Mouse (Mus musculus) cerebellum, adult 2 months (tissue): ENCODE results near the gene Cep135. TPM values are rescaled to one million over a fixed set of nuclear protein-coding genes. Genes with fewer than 3 reads are reported as not detected.
A peak's percentile ranks its signal among the peaks of the same experiment; 100 is the strongest.

Experiments used
- DNase-seq, 2 experiments: peaks; one replicate each; pipeline ENCODE4 v3.0.0; 2021
- H3K27ac ChIP-seq: fragments of 200-500 bp; 2 replicates; pipeline ENCODE4 v1.5.1; 2012; ENCODE audit warnings: low read length, control low read depth, inconsistent platforms; ENCODE audit not compliant: insufficient read depth
- H3K27me3 ChIP-seq: fragments of 200-500 bp; 2 replicates; pipeline ENCODE4 v1.6.1; 2012; ENCODE audit warnings: inconsistent platforms, mild to moderate bottlenecking, low read length, moderate library complexity; ENCODE audit not compliant: control insufficient read depth, insufficient read depth
- H3K4me1 ChIP-seq: fragments of 200-500 bp; 2 replicates; pipeline ENCODE4 v1.6.1; 2011; ENCODE audit warnings: low read length; ENCODE audit not compliant: control insufficient read depth, insufficient read depth
- H3K4me3 ChIP-seq: fragments of 200-500 bp; replicated peaks from 2 replicates; pipeline ENCODE3; 2011; ENCODE audit warnings: mild to moderate bottlenecking, low read depth, low read length, control low read depth; ENCODE audit not compliant: insufficient read depth
- CTCF ChIP-seq: fragments of 200-500 bp; IDR thresholded peaks from 2 replicates; pipeline ENCODE4 v1.5.1; 2011; ENCODE audit warnings: low read depth, mild to moderate bottlenecking, control low read depth, low read length, moderate library complexity, borderline replicate concordance; ENCODE audit not compliant: insufficient read depth
- POLR2A ChIP-seq: fragments of 200-500 bp; IDR thresholded peaks from 2 replicates; pipeline ENCODE4 v1.6.1; 2011; ENCODE audit warnings: low read length, control low read depth, borderline replicate concordance; ENCODE audit not compliant: insufficient read depth
- WGBS: fragments of 180-500 bp; shearing (Covaris S2); methylation state at CpG from one replicate; pipeline ENCODE4 v1.1.7; 2018; 5-methylcytosine and 5-hydroxymethylcytosine counted together
- polyA plus RNA-seq: library from polyadenylated mRNA; depleted of rRNA; stranded (reverse); fragments of >200 nt; gene quantifications from 2 replicates; pipeline ENCODE4 v1.2.3, GENCODE M21; 2012; rRNA removed

The Cep135 gene
- polyA plus RNA-seq, result 6.9 and 7.1 TPM in 2 replicates

GRCm38 (mm10) chr5:76588551-76589283, at the start of gene Cep135:
Gene Cep135 (plus strand): TSS chr5:76588698.
- DNase-seq, result peak; percentile 90 to 91

DNA sequence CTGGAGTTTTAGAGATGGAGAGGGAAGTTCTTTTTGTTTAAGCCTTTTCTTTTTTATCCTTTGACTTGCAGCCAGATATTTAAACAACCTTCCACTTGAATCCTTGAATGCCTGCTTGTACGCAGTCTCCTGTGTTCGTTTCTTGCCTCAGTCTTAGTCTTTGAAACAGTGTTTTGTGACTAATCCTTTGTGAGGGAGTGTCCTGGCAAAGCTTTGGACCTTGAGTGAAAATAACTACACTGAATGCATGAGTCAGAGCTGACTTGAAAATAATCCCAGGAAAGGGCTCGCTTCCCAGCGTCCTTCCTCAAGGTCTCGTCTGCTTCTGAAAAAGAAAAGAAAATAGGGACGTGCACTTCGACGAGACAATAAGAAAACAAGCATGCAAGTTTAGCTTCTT, 48.3 kb upstream of the Cep135 start:
- 84% methylated on average over 8 of the region's 8 CpGs for WGBS
- H3K4me1 ChIP-seq, result no peaks in the 10 kb centered on the region
- no peak for DNase-seq
- no peak overlapping the region for H3K27ac ChIP-seq
- H3K4me3 ChIP-seq, result no peak overlapping the region
- TF ChIP-seq CTCF (no peak), POLR2A (no peak)
- H3K27me3 ChIP-seq, result no peaks in the 10 kb centered on the region

More at GRCm38 (mm10) chr5:76588551-76589283, at the start of gene Cep135:
- TF ChIP-seq POLR2A (0 out of 2 replicates have a peak, but pooled peaks have one; percentile 25), CTCF (peak; percentile 68)
- WGBS, result under 1% methylated on average over 92 of the region's 92 CpGs
- Histone ChIP-seq H3K4me3 (peak within 1 kb of the TSS; percentile 63), H3K4me1 (no peaks in the 10 kb centered on the region), H3K27ac (peak within 1 kb of the TSS; percentile 14; the same call in 1 of the 2 replicates), H3K27me3 (no peaks in the 10 kb centered on the region)

GRCm38 (mm10) chr5:76540842-76541241, 47.7 kb upstream of the Cep135 start:
- Histone ChIP-seq H3K27ac (no peak overlapping the region), H3K4me3 (no peak overlapping the region), H3K27me3 (no peaks in the 10 kb centered on the region), H3K4me1 (no peaks in the 10 kb centered on the region)
- no peak for DNase-seq
- TF ChIP-seq CTCF, result no peak
- TF ChIP-seq POLR2A, result no peak

GRCm38 (mm10) chr5:76543200-76543599, 45.3 kb upstream of the Cep135 start:
- H3K27me3 ChIP-seq, result no peaks in the 10 kb centered on the region
- TF ChIP-seq CTCF (no peak), POLR2A (no peak)
- H3K4me3 ChIP-seq, result no peak overlapping the region
- H3K4me1 ChIP-seq, result no peaks in the 10 kb centered on the region
- DNase-seq, result no peak
- 92% methylated on average over 8 of the region's 8 CpGs for WGBS
- H3K27ac ChIP-seq, result no peak overlapping the region

GRCm38 (mm10) chr5:76550426-76550825, 38.1 kb upstream of the Cep135 start:
- Histone ChIP-seq H3K4me1 (no peaks in the 10 kb centered on the region), H3K27ac (no peak overlapping the region), H3K4me3 (no peak overlapping the region), H3K27me3 (no peaks in the 10 kb centered on the region)
- no peak for TF ChIP-seq POLR2A
- no peak for TF ChIP-seq CTCF
- 92% methylated on average over 8 of the region's 8 CpGs for WGBS
- no peak for DNase-seq

- Histone ChIP-seq H3K27me3 (no peaks in the 10 kb centered on the region), H3K4me3 (no peak overlapping the region), H3K4me1 (no peaks in the 10 kb centered on the region), H3K27ac (no peak overlapping the region)
- TF ChIP-seq POLR2A, result no peak
- peak; percentile 85 for TF ChIP-seq CTCF
- 28% methylated on average over 3 of the region's 3 CpGs for WGBS
- DNase-seq, result no peak
Measured at GRCm38 (mm10) chr5:76565321-76565720, 23.2 kb upstream of the Cep135 start.

DNA sequence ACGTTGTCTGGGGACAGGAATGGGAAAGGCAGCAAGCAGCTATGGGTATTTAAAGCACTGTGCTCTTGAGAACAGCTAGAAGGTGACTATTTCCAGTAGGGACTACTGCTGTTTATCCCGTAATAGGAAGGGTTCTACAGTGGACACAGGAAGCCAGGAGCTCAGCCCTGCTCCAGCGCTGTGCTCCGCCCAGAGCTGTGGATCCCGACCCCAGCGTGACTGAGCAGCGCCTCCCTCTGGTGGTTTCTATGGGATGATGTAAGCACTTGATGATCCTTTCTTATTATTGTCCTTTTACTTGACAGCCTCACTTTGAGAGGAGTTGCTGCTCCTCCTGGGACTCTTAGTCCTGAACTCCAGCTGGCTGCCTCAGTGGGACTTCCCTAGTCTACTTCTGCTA, 14.2 kb upstream of the Cep135 start:
- no peak for TF ChIP-seq POLR2A
- no peak for TF ChIP-seq CTCF
- Histone ChIP-seq H3K4me1 (no peaks in the 10 kb centered on the region), H3K4me3 (no peak overlapping the region), H3K27ac (no peak overlapping the region), H3K27me3 (no peaks in the 10 kb centered on the region)
- no peak for DNase-seq
- WGBS, result 76% methylated on average over 7 of the region's 7 CpGs

DNA sequence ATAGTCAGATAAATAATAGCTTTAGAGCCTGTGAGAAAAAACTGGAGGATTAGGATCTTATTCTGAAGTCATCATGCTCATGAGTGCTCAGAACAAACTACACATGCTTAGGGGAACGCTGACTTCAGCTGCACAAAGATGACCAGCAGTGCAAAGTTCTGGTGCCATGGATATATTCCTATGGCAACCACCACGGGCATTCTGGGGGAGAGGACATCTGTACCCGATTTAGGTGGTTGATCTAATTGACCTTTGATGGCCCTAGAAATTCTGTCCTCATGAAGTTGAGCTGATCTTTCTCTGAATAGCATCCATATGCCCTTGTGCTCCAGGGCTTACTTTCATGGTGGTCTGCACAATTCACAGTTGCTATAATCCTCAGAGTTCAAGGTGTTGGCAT, 11.5 kb upstream of the Cep135 start:
- no peak for DNase-seq

More for the DNA sequence above, 11.5 kb upstream of the Cep135 start:
- 57% methylated on average over 3 of the region's 3 CpGs for WGBS
- no peak for TF ChIP-seq POLR2A
- TF ChIP-seq CTCF, result no peak
- no peaks in the 10 kb centered on the region for H3K27me3 ChIP-seq
- no peaks in the 10 kb centered on the region for H3K4me1 ChIP-seq
- no peak overlapping the region for H3K4me3 ChIP-seq
- no peak overlapping the region for H3K27ac ChIP-seq
